Mouse (Mus musculus): ENCODE measurements around the gene Itpr2. TPM values are rescaled to one million over a fixed set of nuclear protein-coding genes. Genes with fewer than 3 reads are reported as not detected.

Gene Itpr2
- polyA plus RNA-seq, 1 experiment from 2014 or later: 5.3 TPM

DNA sequence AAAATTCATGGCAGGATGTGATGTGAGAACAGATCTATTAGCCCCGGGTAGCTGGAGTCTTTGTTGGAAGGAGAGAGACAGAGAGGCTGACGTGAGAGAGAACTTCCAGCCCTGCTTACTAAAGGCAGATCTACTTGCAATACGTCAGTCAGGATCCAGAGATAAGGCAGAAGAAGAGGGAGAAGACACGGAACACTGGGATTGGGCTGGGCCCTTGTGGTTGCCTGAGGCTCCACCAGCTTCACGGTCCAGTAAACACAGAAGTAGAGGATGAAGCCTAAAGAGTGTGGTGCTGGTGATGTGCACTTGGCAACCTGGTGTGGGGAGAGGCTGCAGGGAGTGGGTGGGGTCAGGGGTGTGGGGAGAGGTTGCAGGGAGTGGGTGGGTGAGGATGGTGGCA lies 349.2 kb downstream of the Itpr2 start:
- DNase-seq (ENCODE audit: low spot score) (no peak), ATAC-seq (replicated peaks; ENCODE audit: low FRiP score) (no peak)
- no peaks in the 10 kb centered on the region for H3K27me3 ChIP-seq (replicated peaks; ENCODE audit: control insufficient read depth, insufficient read depth, low read length)
- 60% methylated on average over 5 of the region's 5 CpGs for WGBS
- no peak overlapping the region for H3K4me2 ChIP-seq
- no peaks in the 10 kb centered on the region for H3K4me1 ChIP-seq (replicated peaks; ENCODE audit: control insufficient read depth, insufficient read depth, low read length)
- no peak overlapping the region for H3K9ac ChIP-seq (ENCODE audit: low read depth, low read length)
- H3K36me3 ChIP-seq (ENCODE audit: control insufficient read depth, insufficient read depth, low read length): no peaks in the 10 kb centered on the region
- no peak overlapping the region for H3K27ac ChIP-seq (ENCODE audit: low read depth, low read length)
- H3K9me3 ChIP-seq (ENCODE audit: control insufficient read depth, low read length): no peaks in the 10 kb centered on the region
- no peak overlapping the region for H3K4me3 ChIP-seq (ENCODE audit: low read depth, low read length)

DNA sequence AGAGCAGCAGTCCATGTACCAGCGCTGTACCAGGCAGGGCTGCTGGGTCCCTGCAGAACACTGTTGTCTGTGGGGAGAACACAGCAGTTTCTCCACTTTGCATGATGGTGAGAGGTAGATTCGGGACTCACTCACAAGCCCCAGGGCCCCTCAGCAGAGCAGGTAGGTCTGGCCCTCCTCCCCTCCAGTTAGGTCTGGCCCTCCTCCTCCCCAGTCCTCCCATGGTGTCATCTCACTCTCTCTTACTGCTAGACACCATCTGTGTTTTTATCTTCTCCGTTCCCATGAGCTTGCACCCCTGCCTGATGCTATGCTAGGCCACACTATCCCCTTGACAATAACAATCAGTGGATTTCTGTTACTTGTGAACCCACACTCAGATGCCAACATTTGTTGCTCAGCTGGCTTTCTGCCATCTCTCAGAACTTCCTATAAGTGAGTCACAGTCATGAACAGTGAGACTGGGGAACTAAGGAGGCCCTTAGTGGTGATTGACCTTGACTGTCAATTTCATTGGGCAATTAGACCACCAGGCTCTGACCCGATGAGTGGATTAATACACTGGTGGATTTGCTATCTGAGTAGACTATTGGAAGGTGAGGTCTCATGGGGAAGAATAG lies 360.9 kb downstream of the Itpr2 start:
- DNase-seq (ENCODE audit: low spot score) (no peak), ATAC-seq (replicated peaks; ENCODE audit: low FRiP score) (no peak)
- H3K27ac ChIP-seq (ENCODE audit: low read depth, low read length): no peak overlapping the region

DNA sequence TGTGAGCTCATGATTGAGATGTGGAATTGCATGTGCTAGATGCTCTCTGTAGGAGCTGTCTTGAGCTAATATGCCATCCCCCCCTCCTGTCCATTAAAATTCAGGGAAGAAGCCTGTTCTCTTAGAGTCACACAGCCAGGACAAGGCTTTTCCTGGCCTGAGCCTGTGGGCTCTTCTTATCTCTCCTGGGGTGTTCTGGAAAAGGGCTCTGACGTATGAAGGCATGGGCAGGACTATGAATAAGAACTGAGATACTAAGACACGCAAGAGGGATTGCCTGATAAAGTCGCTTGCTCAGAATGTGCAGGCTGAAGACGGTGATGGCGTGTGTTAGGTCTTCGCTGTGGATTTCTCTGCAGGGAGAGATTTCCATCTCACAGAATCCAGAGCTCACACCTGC lies 361.9 kb downstream of the Itpr2 start:
- no peak overlapping the region for H3K9ac ChIP-seq (ENCODE audit: low read depth, low read length)
- DNase-seq (ENCODE audit: low spot score): no peak
- no peak for ATAC-seq (replicated peaks; ENCODE audit: low FRiP score)
- no peaks in the 10 kb centered on the region for H3K27me3 ChIP-seq (replicated peaks; ENCODE audit: control insufficient read depth, insufficient read depth, low read length)
- no peaks in the 10 kb centered on the region for H3K4me1 ChIP-seq (replicated peaks; ENCODE audit: control insufficient read depth, insufficient read depth, low read length)
- H3K36me3 ChIP-seq (ENCODE audit: control insufficient read depth, insufficient read depth, low read length): no peaks in the 10 kb centered on the region
- no peak overlapping the region for H3K4me3 ChIP-seq (ENCODE audit: low read depth, low read length)
- no peak overlapping the region for H3K4me2 ChIP-seq
- 69% methylated on average over 6 of the region's 6 CpGs for WGBS
- H3K27ac ChIP-seq (ENCODE audit: low read depth, low read length): no peak overlapping the region
- no peaks in the 10 kb centered on the region for H3K9me3 ChIP-seq (ENCODE audit: control insufficient read depth, low read length)

More for the DNA sequence above, 360.9 kb downstream of the Itpr2 start:
- Histone ChIP-seq H3K9me3 (ENCODE audit: control insufficient read depth, low read length) (no peaks in the 10 kb centered on the region), H3K36me3 (ENCODE audit: control insufficient read depth, insufficient read depth, low read length) (no peaks in the 10 kb centered on the region), H3K9ac (ENCODE audit: low read depth, low read length) (no peak overlapping the region), H3K4me1 (replicated peaks; ENCODE audit: control insufficient read depth, insufficient read depth, low read length) (no peaks in the 10 kb centered on the region), H3K4me2 (no peak overlapping the region), H3K27me3 (replicated peaks; ENCODE audit: control insufficient read depth, insufficient read depth, low read length) (no peaks in the 10 kb centered on the region), H3K4me3 (ENCODE audit: low read depth, low read length) (no peak overlapping the region)
- WGBS: 79% methylated on average over 4 of the region's 4 CpGs

DNA sequence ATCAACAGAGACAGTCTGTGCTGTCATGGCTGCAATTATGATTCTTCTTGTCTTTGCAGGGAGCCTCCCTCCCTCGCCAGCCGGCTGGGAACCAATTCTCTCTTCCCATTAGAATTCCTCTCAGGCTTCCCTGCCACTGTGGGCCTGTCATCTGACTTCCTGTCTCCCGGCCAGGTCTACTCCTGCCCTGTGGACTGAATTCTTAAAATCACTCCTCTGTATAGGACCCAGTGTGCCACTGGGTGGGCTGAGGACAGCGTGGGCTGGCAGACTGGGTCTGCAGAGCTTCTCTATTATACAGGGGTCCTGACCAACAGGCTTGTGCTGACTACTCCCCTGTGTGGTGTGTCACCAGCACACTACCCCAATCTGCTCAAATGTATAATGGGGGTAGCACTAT lies 365.4 kb downstream of the Itpr2 start:
- no peak for ATAC-seq (replicated peaks; ENCODE audit: low FRiP score)

DNA sequence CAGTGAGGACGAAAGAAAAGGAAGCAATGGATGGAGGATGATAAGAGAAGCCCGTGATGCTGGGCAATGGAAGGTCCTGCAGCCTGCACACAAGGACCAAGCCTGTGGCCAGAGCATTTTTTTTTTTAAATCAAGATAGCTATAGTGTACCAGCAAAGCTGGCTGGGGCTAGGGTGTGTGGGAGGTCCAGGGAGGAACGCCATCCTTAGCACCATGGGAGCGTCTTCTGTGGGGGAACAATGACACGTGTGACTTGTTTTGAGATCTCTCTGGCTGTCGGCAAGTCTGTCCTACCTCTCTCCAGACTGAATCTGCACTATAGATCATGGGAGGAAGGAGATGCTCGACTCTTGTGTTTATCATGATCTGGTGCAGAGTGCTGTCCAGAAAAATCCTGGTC lies 365.8 kb downstream of the Itpr2 start:
- Histone ChIP-seq H3K4me2 (no peak overlapping the region), H3K27me3 (replicated peaks; ENCODE audit: control insufficient read depth, insufficient read depth, low read length) (no peaks in the 10 kb centered on the region), H3K9me3 (ENCODE audit: control insufficient read depth, low read length) (no peaks in the 10 kb centered on the region), H3K36me3 (ENCODE audit: control insufficient read depth, insufficient read depth, low read length) (no peaks in the 10 kb centered on the region), H3K27ac (ENCODE audit: low read depth, low read length) (no peak overlapping the region), H3K4me3 (ENCODE audit: low read depth, low read length) (no peak overlapping the region), H3K4me1 (replicated peaks; ENCODE audit: control insufficient read depth, insufficient read depth, low read length) (no peaks in the 10 kb centered on the region), H3K9ac (ENCODE audit: low read depth, low read length) (no peak overlapping the region)
- DNase-seq (ENCODE audit: low spot score): no peak
- 45% methylated on average over 7 of the region's 7 CpGs for WGBS
- no peak for ATAC-seq (replicated peaks; ENCODE audit: low FRiP score)

More for the DNA sequence above, 365.4 kb downstream of the Itpr2 start:
- Histone ChIP-seq H3K4me2 (no peak overlapping the region), H3K27me3 (replicated peaks; ENCODE audit: control insufficient read depth, insufficient read depth, low read length) (no peaks in the 10 kb centered on the region), H3K27ac (ENCODE audit: low read depth, low read length) (no peak overlapping the region), H3K9ac (ENCODE audit: low read depth, low read length) (no peak overlapping the region), H3K4me1 (replicated peaks; ENCODE audit: control insufficient read depth, insufficient read depth, low read length) (no peaks in the 10 kb centered on the region), H3K4me3 (ENCODE audit: low read depth, low read length) (no peak overlapping the region), H3K9me3 (ENCODE audit: control insufficient read depth, low read length) (no peaks in the 10 kb centered on the region), H3K36me3 (ENCODE audit: control insufficient read depth, insufficient read depth, low read length) (no peaks in the 10 kb centered on the region)
- 62% methylated on average over 4 of the region's 4 CpGs for WGBS
- DNase-seq (ENCODE audit: low spot score): no peak

DNA sequence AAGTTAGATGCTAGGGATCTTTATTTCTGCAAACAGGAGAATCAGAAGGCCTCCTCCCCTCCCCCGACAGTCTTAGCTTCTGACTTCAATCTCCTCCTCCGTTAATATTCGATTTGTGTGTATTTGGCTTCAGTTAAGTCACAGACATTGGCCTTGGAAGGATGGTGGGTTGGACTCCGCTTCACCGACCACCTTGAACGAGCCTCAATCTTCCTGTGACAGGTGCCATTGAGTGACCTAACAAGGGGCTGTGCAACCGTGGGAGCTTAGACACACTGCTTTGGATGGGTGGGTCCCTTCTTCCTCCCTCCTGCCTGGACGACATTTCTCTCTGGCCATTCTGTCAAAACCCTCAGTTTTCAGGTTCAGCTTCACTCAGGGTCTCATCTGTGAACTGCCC lies 366.7 kb downstream of the Itpr2 start:
- Histone ChIP-seq H3K9me3 (ENCODE audit: control insufficient read depth, low read length) (no peaks in the 10 kb centered on the region), H3K27ac (ENCODE audit: low read depth, low read length) (no peak overlapping the region), H3K36me3 (ENCODE audit: control insufficient read depth, insufficient read depth, low read length) (no peaks in the 10 kb centered on the region), H3K4me3 (ENCODE audit: low read depth, low read length) (no peak overlapping the region), H3K27me3 (replicated peaks; ENCODE audit: control insufficient read depth, insufficient read depth, low read length) (no peaks in the 10 kb centered on the region), H3K4me2 (no peak overlapping the region), H3K9ac (ENCODE audit: low read depth, low read length) (no peak overlapping the region), H3K4me1 (replicated peaks; ENCODE audit: control insufficient read depth, insufficient read depth, low read length) (no peaks in the 10 kb centered on the region)
- no peak for ATAC-seq (replicated peaks; ENCODE audit: low FRiP score)
- no peak for DNase-seq (ENCODE audit: low spot score)
- 77% methylated on average over 8 of the region's 8 CpGs for WGBS

DNA sequence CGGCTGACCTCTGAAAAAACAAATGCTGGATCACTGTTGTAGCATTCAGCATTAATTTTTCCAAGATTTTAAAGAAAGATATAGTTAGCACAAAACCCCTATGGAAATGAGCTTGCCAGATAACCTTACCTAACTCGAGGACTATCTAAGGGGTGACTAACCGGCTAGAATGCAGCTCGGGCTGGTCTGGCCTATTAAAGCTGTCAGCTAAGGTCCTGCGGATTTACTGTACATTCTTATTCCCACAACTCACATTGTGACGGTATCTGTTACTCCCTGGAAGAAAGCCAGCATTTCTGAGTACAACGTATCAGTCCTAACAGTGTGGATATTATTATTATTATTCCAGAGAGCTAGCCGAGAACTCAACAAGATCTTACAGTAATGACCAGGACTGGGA lies 368.1 kb downstream of the Itpr2 start:
- no peak overlapping the region for H3K4me2 ChIP-seq
- no peak overlapping the region for H3K27ac ChIP-seq (ENCODE audit: low read depth, low read length)
- H3K4me1 ChIP-seq (replicated peaks; ENCODE audit: control insufficient read depth, insufficient read depth, low read length): no peaks in the 10 kb centered on the region
- ATAC-seq (replicated peaks; ENCODE audit: low FRiP score) (no peak), DNase-seq (ENCODE audit: low spot score) (no peak)
- H3K36me3 ChIP-seq (ENCODE audit: control insufficient read depth, insufficient read depth, low read length): no peaks in the 10 kb centered on the region
- no peak overlapping the region for H3K9ac ChIP-seq (ENCODE audit: low read depth, low read length)
- no peaks in the 10 kb centered on the region for H3K9me3 ChIP-seq (ENCODE audit: control insufficient read depth, low read length)
- WGBS: 65% methylated on average over 8 of the region's 8 CpGs
- H3K27me3 ChIP-seq (replicated peaks; ENCODE audit: control insufficient read depth, insufficient read depth, low read length): no peaks in the 10 kb centered on the region
- no peak overlapping the region for H3K4me3 ChIP-seq (ENCODE audit: low read depth, low read length)

DNA sequence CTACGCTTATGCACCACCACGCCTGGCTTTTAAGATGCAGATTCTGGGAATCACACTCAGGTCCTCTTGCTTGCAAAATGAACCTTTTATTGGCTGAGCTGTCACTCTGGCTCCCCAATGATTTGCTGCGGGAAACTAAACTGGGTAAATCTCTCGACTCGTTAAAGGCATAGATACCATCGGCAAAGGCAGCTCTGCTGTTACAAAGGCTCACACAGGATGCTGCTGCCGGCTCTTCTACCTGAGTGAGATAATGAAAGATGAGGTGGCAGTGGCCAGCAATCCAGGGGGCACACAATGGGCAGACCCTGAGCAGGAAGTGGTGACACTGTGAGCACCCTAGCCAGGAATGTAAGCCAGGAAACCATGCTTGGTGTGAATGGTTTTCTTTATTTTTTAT lies 373.0 kb downstream of the Itpr2 start:
- Histone ChIP-seq H3K4me2 (no peak overlapping the region), H3K9me3 (ENCODE audit: control insufficient read depth, low read length) (no peaks in the 10 kb centered on the region), H3K4me3 (ENCODE audit: low read depth, low read length) (no peak overlapping the region), H3K27ac (ENCODE audit: low read depth, low read length) (no peak overlapping the region), H3K27me3 (replicated peaks; ENCODE audit: control insufficient read depth, insufficient read depth, low read length) (no peaks in the 10 kb centered on the region), H3K9ac (ENCODE audit: low read depth, low read length) (no peak overlapping the region), H3K36me3 (ENCODE audit: control insufficient read depth, insufficient read depth, low read length) (no peaks in the 10 kb centered on the region), H3K4me1 (replicated peaks; ENCODE audit: control insufficient read depth, insufficient read depth, low read length) (no peaks in the 10 kb centered on the region)
- ATAC-seq (replicated peaks; ENCODE audit: low FRiP score) (no peak), DNase-seq (ENCODE audit: low spot score) (no peak)
- 74% methylated on average over 7 of the region's 7 CpGs for WGBS

DNA sequence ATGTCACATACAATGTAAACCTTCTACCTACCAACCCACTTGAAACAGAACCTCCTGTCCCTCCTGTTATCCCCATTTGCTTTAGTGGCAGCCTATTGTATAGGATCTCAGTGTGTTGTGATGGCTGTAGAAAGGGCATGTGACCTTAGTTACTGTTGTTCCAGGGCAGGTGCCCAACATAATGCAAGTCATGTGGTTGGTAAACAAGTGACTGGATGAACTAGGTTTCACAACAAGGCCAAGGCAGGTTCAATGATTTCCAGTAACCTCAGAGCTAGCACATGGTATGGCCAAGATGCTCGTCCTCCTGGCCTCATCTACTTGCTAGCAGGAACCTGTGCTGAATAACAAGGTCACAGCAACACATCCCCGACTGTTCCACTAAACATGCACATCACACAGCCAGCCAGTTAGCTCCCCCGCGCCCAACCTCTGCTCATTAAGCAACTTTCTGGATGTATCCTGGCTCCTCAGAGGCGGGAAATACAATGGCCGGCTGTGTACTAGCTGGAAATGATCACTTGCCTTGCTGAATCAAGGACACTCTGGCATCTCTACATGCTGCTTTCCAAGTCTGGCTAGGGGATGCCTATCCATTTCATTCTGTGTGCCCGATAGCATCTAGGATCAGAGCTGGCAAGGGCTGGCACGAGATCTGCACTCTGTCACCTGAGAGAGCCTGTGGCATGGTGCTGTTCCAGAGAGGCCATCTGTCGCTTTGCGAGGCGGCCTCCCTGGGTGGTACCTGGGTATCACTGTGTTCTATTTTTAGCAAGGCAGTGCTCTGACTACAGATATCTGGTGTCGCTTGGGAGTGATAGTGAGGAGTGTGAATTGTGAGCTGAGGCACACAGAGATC lies 375.0 kb downstream of the Itpr2 start:
- no peaks in the 10 kb centered on the region for H3K36me3 ChIP-seq (ENCODE audit: control insufficient read depth, insufficient read depth, low read length)
- no peak overlapping the region for H3K27ac ChIP-seq (ENCODE audit: low read depth, low read length)
- H3K4me2 ChIP-seq: no peak overlapping the region
- ATAC-seq (replicated peaks; ENCODE audit: low FRiP score) (no peak), DNase-seq (ENCODE audit: low spot score) (peak; percentile 25)
- H3K4me3 ChIP-seq (ENCODE audit: low read depth, low read length): no peak overlapping the region
- H3K4me1 ChIP-seq (replicated peaks; ENCODE audit: control insufficient read depth, insufficient read depth, low read length): no peaks in the 10 kb centered on the region
- H3K27me3 ChIP-seq (replicated peaks; ENCODE audit: control insufficient read depth, insufficient read depth, low read length): no peaks in the 10 kb centered on the region
- no peak overlapping the region for H3K9ac ChIP-seq (ENCODE audit: low read depth, low read length)
- WGBS: 77% methylated on average over 12 of the region's 12 CpGs
- no peaks in the 10 kb centered on the region for H3K9me3 ChIP-seq (ENCODE audit: control insufficient read depth, low read length)
